Mouse (Mus musculus): ENCODE measurements around the gene Prdm15. TPM values are rescaled to one million over a fixed set of nuclear protein-coding genes. Genes with fewer than 3 reads are reported as not detected.

Gene Prdm15
- total RNA-seq (2021): 10 to 100 TPM in 1 of 2 experiments, 1 to 10 TPM in 1; 8.4 to 11.3 TPM
- polyA plus RNA-seq (2012; rRNA removed): 6.6 and 7.1 TPM in 2 replicates
- long read RNA-seq, full-length matches to known transcripts: 1 of 2 reads
- long read RNA-seq, partial matches to known transcripts: 0 of 2 reads
- long read RNA-seq, other reads (novel, unspliced or antisense): 1 of 2 reads

DNA sequence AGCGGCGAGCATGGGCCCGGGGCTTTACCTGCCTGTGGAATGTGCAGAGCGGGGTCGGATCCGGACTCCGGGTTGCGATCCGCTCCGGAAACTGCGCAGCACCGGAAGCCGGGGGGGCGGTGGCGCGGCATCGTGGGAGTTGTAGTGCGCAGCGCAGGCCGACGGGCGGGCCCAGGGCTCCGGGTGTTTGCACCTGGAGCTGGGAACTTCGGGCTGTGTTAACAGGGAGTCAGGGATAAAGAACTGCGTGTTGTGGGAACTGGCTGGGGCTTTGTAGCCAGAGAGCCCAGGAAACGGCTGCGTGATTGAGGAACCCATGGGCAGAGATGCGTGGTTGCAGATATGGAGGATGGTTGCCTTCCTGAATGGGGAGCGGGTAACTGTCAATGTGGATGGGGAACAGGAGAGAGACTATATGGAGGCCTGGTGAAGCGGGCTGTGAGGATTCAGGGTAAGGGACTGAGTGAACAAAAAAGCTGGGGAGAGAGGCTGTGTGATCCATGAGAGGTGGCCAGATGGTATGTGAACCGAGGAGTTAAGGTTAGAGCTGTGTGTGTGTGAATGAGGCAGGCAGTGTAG, at the start of gene Prdm15:
Prdm15 (minus strand) TSS at position 110 of the 579 bp plus-strand sequence.
- peak; percentile 93 for DNase-seq

GRCm38 (mm10) chr16:97897346-97898024, 45.8 kb upstream of the Prdm15 start:
- DNase-seq: peak; percentile 77

- DNase-seq: no peak
These were observed 36.1 kb upstream of the Prdm15 start for GRCm38 (mm10) chr16:97887762-97888161.

GRCm38 (mm10) chr16:97883696-97884095, 32.0 kb upstream of the Prdm15 start:
- DNase-seq: no peak

- DNase-seq: no peak
These were observed 31.2 kb upstream of the Prdm15 start for GRCm38 (mm10) chr16:97882891-97883290.

- peak; percentile 39 for DNase-seq
These were observed 27.5 kb upstream of the Prdm15 start for GRCm38 (mm10) chr16:97879134-97879533.

GRCm38 (mm10) chr16:97877502-97877901, 25.9 kb upstream of the Prdm15 start:
- DNase-seq: no peak

GRCm38 (mm10) chr16:97875101-97875500, 23.5 kb upstream of the Prdm15 start:
- no peak for DNase-seq

GRCm38 (mm10) chr16:97874376-97874775, 22.7 kb upstream of the Prdm15 start:
- no peak for DNase-seq

GRCm38 (mm10) chr16:97872657-97873056, 21.0 kb upstream of the Prdm15 start:
- DNase-seq: no peak

DNA sequence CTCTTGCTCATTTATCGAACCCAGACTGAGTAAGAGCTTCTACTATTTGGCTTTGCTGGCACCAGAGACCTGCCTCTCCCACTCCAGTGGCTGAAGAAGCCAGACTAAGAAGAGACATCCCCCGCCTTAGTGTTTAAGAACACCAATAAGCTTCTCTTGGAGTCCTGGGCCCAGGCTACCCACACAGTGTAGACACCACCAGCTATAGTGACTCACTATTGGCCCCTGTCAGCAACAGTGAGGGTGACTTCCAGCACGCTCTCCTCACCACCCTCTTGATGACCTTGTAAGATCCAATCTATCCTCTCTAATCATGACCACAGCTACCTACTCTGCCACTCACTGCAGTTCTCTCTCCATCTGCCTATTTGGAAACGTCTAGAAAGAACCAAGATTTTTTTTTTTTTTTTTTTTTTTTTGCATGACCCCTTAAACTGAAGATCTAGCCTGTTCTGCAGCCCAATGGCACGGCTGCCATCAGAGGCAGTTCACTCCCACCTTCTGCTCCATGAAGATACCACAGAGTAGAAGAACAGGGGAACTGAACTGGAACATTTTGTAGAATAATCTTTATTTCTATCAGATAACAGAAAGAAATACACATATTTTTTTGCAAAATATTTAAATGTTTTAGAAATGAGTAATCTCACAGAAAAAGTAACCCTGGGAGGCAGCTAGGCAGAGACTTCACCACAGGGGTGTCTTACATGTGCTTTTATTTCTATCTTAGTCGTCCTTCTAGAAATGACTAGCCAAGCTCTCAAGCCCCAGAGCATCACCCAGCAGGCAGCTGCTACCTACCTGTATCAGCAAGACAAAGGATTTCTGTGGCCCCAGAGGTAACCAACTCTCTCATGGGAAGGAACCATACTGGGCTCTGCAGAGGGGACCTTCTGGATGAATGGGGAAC, 17.8 kb upstream of the Prdm15 start:
- no peak for DNase-seq

DNA sequence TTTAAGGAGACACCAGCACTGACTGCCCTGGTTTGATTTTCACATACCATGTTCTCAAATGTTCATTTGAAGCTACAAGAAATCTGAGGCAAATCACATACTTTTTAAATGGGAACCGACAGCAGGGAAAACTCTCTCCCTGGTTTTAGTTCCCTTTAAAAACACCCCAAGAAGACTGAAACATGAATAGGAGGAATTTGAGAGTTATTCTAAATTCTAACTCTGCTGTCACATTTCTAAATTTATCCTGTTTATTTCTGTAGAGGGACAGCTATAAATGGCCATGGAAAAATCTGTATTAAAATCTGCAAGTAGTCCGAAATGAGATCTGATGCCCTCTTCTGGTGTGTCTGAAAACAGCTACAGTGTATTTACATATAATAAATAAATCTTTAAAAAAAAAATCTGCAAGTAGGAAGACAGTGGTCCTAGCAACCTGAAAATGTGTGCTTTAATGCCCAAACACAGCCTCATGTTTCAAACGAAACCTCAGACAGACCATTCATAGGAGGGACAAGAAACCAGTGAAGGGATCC, 12.3 kb upstream of the Prdm15 start:
- no peak for DNase-seq

DNA sequence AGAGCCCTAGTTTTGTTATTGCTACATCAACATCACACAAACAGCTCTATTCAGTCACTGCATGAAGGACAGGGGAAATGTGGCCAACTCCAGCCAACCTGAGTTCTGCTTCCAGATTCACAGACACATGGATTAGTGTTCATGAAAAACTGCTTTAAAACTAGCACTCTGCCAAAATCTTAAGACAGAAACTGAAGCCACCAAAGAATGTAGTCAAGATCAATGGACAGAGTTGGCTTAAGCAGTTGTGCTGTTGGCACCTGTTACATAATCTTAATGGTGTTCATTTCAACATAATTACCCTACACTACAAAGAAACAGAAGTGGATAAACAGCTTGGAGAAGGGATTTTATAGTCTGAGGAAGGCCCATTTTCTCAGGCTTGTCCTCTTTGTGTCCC, 4.4 kb upstream of the Prdm15 start:
- DNase-seq: no peak

GRCm38 (mm10) chr16:97851061-97851740, 449 bp downstream of the Prdm15 start:
- peak; percentile 93 for DNase-seq

- DNase-seq: no peak
These were observed 986 bp downstream of the Prdm15 start for GRCm38 (mm10) chr16:97850667-97851060.

GRCm38 (mm10) chr16:97848832-97849231, 2.8 kb downstream of the Prdm15 start:
- no peak for DNase-seq

- DNase-seq: peak; percentile 52
These were observed 6.4 kb downstream of the Prdm15 start for GRCm38 (mm10) chr16:97844967-97845937.

GRCm38 (mm10) chr16:97832154-97832553, 19.5 kb downstream of the Prdm15 start:
- DNase-seq: no peak

DNA sequence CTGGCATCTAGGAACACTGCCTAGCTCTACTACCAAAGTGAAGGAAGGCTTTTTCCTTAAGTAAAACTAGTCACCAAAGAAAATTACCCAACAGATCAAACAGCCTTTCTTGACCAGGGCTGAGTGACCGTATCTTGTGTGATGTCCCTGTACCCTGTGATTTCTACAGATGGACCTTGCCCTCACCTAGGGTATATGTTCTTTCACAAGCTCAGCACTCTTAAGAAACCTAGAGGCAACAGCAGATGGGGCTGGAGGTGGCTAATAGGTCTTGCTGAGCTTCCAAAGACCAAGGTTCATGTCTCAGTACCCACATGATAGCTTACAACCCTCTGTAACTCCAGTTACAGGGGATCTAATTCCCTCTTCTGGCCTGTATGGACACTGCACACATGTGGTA, 23.4 kb downstream of the Prdm15 start:
- no peak for DNase-seq

DNA sequence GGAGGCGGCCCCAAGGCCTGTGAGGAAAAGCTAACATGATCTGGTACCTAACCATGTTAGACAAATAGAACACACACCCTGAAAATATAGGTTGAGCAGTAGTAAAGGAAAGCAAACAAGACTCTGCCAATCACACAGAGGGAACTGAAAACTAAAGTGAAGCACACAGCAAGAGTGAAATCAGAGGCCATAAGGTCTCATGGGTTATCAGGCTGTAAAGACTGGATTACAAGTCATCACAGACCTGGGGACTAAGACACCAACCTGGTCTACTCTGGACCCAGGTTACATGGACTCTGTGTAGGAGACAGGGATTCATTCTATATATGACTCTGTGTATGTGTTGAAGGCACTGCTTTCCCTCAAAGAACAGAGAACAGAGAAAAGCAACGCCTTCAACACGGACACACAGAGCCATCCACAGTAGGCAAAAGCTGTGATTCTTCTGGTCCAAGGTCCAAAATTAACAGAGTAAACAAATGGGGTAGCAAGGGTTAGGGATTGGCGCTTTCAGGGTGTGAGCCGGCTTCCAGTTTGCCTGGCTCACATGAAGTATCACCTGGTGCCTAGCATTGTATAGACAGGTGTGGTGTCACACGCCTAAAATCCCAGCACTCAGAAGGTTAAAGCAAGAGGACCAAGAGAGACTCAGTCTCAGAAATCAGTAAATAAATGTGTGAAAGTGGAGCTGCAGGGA, 28.2 kb downstream of the Prdm15 start:
- no peak for DNase-seq

Data from adrenal gland, adult 2 months (tissue).